Mouse (Mus musculus) kidney, adult 18-20 months (tissue): ENCODE measurements around the gene Ccl5.
"Not testable (repeated sequence)": the region's sequence is repeated elsewhere in the genome, so short reads cannot be mapped to it uniquely, and the experiment has no call there.

Experiments used
- DNase-seq: peaks from one replicate; pipeline ENCODE4 v3.0.0; 2021

The Ccl5 gene

DNA sequence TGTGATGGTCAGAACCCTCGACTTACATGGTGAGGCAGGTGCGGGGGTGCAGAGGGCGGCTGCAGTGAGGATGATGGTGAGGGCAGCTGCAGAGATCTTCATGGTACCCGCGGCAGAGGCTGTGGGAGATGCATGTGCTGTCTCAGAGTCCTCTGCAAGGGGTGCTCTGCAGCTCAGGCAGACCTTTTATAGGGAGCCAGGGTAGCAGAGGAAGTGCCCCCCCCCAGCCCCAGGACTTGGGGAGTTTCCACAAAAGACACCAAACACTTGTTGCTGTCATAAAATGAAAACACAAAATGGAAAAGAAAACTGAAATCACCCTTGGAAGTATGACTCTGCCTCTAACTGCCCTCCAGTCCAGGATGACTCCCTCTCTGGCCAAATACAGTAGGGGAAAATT is at the start of gene Ccl5:
TSS of gene Ccl5 (minus strand) at position 159 of the 400 bp plus-strand sequence.
- DNase-seq = no peak

DNA sequence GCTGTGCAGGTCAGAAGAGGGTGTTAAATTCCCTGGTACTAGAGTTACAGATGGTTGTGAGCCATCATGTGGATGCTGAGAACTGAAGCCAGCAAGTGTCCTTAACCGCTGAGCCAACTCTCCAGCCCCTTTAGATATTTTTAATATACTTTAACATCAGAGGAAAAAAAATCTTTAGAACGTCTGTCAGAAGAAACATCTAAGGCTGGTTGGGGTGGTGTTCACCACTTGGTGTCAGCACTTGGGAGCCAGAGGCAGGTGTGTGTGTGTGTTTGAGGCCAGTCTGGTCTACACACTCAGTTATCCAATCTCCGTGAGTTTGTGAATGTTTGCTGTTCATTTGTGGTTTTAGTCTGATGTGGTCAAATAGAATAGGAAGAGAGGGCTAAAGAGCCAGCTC is 48.7 kb upstream of the Ccl5 start:
- DNase-seq = no peak

GRCm38 (mm10) chr11:83578186-83578760 is 48.0 kb upstream of the Ccl5 start, which contains the start of gene Ccl9:
TSS of gene Ccl9 (minus strand) at chr11:83578636.
- no peak for DNase-seq

GRCm38 (mm10) chr11:83576927-83577555 is 46.7 kb upstream of the Ccl5 start:
- DNase-seq = no peak

- no peak for DNase-seq
Measured at GRCm38 (mm10) chr11:83572834-83573233, 42.5 kb upstream of the Ccl5 start.

DNA sequence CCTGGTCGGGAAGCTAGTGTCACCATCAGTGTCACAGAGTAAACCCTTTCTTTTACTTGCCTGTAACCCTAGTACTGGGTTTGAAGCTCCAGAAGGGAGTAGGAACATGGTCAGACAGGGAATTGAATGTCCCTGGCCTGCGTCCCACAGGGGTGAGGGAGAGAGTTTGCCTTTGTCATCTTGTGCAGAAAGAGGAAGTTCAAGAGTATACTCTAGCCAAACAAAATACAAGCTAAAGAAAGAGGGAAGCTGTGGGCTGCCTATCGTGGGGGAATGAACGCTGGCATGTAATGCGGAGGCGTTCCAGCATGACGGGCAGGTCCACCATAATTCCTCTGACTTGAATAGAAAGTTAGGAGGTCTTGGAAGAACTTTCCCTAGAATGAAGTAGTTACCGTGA is 41.9 kb upstream of the Ccl5 start:
- peak; percentile 24 for DNase-seq

DNA sequence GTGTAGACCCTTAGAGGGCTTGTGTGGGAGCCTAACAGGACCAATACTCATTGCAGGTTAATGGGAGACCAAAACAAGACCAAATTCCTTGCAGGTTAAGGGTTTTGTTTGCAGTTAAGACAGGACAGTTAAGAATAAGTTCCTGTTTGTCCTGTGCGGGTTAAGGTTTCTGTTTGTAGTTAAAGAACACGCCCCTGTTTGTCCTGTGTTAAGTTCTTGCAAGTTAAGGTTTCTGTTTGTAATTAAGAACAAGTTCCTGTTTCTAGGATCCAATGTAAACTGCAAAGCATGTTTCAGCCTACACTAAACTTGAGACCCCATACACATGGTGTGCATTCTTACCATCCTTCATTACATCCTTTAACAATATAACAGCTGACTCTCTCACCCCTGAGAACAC is 39.9 kb upstream of the Ccl5 start:
- no peak for DNase-seq

GRCm38 (mm10) chr11:83569249-83569648 is 38.9 kb upstream of the Ccl5 start:
- no peak for DNase-seq

GRCm38 (mm10) chr11:83568786-83569185 is 38.5 kb upstream of the Ccl5 start:
- no peak for DNase-seq

DNA sequence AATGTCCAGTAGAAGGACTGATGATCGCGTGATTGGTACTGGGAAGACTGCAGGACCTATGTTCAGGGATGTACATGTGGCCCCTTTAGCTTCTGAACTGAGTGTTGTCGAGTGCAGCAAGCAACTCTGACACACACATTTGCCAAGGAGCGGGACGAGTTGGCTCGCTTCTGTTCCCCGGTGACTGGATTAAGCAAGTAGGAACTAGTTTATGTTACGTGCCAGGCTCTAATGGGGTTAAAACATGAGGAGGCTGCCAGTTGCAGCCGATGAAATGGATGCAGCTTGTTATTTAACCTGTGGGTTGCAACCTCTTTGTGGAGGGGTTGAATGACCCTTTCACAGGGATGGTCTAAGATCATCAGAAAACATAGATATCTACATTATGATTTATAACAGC is 37.7 kb upstream of the Ccl5 start:
- no peak for DNase-seq

DNA sequence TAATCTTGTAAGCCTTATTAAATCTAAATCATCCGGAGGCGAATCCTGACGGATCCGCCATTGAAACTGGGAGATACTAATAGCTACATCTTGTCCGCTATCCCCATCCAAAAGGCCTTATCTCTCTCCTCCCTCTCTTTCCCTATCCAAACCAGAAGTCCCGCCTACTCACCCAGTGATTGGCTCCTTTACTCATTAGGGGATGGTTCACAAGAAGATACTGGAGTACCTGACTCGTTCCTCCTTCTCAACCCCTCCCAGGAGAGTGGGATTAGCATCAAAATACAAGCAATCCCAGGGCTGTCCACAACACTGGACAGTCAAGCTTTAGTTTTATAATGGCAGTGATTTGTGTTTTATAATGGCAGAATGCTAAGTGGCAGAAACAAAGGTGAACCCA is 37.0 kb upstream of the Ccl5 start:
- no peak for DNase-seq

DNA sequence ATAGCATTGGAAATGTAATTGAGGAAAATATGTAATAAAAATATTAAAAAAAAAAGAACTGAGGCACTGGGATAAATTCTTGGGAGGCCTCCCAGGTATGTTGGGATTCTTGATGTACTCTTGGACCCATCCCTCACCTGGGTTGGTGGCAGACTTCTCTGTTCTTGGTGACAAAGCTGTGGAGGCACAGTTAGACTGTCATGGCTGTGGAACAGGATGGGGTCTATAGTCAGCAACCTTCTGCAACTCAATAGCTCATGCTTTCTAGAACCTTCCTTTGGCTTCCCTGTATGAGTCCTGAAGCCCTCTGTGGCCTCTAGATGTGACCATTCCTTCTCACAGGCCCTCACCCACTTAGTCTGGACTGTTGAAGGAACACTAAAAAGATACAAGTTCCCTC is 36.3 kb upstream of the Ccl5 start:
- DNase-seq = no peak

GRCm38 (mm10) chr11:83563754-83564153 is 33.4 kb upstream of the Ccl5 start:
- DNase-seq = no peak

- DNase-seq = no peak
Measured at GRCm38 (mm10) chr11:83562311-83562887, 32.1 kb upstream of the Ccl5 start.

DNA sequence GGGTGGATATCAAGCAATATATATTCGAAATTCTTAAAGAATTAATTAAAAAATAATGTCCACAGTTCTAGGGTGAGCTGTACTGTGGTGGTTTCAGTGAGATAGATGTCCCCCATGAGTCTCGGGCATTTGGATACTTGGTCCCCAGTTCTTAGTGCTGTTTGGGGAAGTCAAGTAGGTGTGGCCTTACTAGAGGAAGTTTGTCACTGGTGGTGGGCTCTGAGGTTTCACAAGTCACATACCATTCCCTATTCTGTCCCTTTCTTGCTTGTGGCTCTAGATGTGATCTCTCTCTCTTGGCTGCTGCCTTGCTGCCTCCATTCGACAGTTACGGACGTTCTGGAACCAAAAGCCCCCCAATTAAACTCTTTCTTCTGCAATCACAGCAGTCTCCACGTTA is 30.1 kb upstream of the Ccl5 start:
- DNase-seq = no peak

- DNase-seq = no peak
Measured at GRCm38 (mm10) chr11:83557074-83557473, 26.8 kb upstream of the Ccl5 start.

- DNase-seq = peak; percentile 21
Measured at GRCm38 (mm10) chr11:83556085-83556781, 25.9 kb upstream of the Ccl5 start.

DNA sequence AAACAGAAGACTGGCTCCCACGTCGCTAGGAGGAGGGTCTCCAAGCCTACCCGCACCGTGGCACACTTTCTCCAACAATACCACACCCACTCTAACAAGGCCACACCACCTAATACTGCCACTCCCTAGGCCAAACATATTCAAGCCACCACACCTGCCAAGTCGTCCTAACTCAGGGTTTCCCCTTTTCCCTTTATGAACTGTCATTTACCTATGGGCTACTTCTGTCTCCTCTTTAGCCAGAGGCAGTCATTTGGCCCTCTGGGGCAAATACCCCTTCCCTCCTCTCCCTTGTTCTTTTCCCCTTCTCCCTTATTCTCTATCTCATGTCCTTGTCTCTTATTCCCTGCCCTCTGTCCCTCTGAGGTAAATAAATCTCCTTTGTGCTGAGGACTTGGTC is 21.4 kb upstream of the Ccl5 start:
- no peak for DNase-seq

DNA sequence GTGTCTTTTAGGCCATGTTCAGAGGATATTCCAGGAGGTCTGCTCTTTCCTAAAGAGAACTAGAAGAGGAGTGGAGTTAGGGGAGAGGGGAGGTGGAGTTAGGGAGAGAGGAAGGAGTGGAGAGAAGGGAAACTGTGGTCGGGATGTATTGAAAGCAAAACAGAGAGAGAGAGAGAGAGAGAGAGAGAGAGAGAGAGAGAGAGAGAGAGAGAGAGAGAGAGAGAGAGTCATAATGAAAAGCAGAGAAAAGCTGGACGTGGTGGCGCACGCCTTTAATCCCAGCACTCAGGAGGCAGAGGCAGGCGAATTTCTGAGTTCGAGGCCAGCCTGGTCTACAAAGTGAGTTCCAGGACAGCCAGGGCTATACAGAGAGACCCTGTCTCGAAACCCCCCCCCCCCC is 20.7 kb upstream of the Ccl5 start:
- not testable (repeated sequence) for DNase-seq

DNA sequence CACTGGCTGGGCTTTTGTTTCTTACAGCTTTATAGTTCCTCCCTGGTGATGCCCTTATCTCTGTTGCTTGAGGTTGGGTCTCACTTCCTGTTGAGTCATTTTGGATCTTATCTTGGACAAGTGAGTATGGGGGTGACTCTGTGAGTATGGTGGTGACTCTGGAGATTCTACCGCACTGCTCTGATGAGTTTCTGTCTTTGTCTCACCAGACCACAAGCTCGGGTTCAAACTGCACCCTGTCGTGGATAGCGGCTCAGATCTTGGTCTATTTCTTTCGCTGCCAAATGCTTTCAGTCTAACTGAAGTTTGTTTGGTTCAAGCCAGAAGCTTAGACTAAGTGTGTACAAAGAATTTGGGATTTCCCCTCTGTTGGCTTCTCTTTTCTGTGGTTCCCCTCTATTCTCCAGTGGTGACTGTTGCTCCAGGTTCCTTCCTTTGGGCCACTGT is 19.9 kb upstream of the Ccl5 start:
- no peak for DNase-seq

GRCm38 (mm10) chr11:83544214-83544613 is 13.9 kb upstream of the Ccl5 start:
- DNase-seq = no peak

DNA sequence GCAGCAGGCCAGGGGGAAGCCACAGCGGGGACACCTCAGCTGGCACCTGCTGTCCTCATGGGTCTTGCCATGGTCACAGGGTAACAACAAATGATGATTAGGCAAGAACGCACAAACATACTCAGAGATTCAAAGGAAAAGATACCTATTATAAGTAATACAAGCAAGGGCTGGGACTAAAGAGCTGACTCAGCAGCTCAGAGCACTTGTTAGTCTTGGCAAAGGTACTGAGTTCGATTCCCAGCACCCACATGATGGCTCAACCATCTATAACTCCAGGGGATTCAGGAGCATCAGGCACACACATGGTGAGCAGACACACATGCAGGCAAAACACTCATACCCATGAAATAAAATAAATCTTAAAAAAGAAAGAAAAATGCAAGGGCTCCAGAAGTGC is 11.1 kb upstream of the Ccl5 start:
- DNase-seq = no peak

- no peak for DNase-seq
Measured at GRCm38 (mm10) chr11:83540931-83541330, 10.6 kb upstream of the Ccl5 start.

DNA sequence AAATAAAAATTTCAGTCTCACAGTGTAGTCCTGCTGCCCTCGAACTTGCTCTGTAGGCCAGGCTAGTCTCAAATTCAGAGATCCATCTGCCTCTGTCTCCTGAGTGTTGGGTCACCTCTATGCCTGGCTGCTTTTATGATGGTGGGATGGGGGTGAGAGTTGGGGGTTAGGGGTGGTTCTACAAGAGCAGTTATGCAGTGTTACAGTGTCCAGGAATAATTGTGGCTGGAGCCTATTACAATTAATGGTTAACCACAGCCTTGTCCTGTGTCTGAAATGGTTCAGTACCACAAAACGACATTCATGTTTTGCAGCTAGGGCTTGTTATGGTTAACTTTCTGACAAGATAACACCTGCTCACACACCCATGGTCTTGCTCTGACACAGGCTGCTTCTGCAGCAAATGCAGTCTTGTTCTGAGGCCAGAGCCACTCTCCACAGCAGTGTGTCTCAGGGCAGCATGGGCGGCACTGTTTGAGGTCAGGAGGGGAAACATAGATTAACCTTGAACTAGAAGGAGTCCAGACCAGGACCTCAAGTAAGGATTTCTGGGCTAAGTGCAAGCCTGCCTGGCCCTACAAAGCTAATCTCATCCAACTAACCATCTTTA is 8.5 kb upstream of the Ccl5 start:
- peak; percentile 15 for DNase-seq
